Mouse (Mus musculus): Measurements from ENCODE around the gene Fchsd2. TPM values are rescaled to one million over a fixed set of nuclear protein-coding genes. Genes with fewer than 3 reads are reported as not detected.

Fchsd2 gene
- polyA plus RNA-seq (2016; fragmentation: Nextera tagmentation; extraction: Ambion mirVana) = 19.5 and 20.3 TPM in 2 replicates

DNA sequence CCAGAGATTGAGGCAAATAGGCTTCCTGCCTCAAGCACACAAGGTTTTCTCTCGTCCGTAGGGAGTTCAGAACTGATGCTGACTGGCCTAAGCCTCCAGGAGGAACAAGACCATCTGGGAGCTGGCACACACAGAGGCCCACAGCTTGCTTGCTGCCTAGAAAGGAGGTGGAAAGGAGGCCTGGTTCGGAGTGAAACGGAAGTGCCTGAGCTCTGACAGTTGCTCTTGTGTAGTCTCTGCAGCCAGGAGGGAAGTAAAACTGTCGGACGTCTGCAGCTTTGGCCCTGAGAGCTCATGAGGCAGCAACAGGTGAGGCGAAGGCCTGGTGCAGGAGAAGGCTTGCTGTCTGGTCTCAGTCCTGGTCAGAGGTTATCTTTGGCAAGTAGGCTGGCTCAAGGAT is at the start of gene Fchsd2:
TSS of gene Fchsd2 (plus strand) at position 246 of the 400 bp plus-strand sequence.
- H3K27ac ChIP-seq = no peak within 1 kb of the TSS
- H3K27me3 ChIP-seq (ENCODE audit: poor library complexity, severe bottlenecking) = no peaks in the 10 kb centered on the region
- WGBS = 80% methylated on average over 7 of the region's 7 CpGs

DNA sequence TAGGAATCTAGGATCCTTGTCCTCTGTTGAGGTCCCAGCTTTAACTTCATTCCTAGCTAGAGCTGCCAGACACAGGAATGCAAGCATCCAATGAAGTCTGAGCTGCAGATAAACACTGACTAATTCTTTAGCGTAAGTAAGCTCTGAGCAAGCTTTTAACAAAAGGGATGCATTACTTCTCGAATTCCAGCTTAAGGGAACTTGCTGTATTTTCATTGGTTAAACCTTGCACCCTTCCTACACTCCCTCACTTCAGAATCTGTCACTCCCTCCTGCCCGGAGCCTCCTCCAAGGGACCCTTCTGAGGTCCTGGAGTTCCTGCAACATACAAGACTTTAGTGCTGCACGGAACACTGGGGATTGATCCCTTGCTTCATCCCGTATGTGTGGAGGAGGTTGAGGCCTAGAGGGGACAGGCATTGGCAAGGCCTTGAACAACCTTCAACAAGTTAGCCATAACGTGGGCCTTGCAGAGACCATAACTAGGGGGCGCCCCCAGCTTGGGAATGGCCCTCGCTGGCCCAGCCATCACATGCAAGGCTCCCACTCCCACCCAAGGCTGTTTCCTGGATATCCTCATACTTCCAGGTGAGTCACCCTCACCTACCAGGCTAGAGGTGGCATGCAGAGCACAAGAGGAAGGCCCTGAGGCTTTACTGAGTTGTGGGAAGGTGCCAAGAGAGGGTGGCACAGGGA is 48.7 kb upstream of the Fchsd2 start:
- H3K27me3 ChIP-seq (ENCODE audit: poor library complexity, severe bottlenecking) = no peaks in the 10 kb centered on the region
- H3K4me3 ChIP-seq = no peak overlapping the region
- peak overlapping the region; percentile 20; the same call in 1 of the 2 replicates for H3K27ac ChIP-seq
- H3K36me3 ChIP-seq (replicated peaks) = no peaks in the 10 kb centered on the region
- WGBS = 54% methylated on average over 8 of the region's 8 CpGs
- DNase-seq (ENCODE audit: extremely low spot score, low spot score) = no peak
- peaks cover 10% of the 10 kb centered on the region for H3K4me1 ChIP-seq
- H3K9me3 ChIP-seq = no peaks in the 10 kb centered on the region

More for the DNA sequence above, at the start of gene Fchsd2:
- no peaks in the 10 kb centered on the region for H3K4me1 ChIP-seq
- no peaks in the 10 kb centered on the region for H3K36me3 ChIP-seq (replicated peaks)
- H3K4me3 ChIP-seq = no peak within 1 kb of the TSS
- DNase-seq (ENCODE audit: extremely low spot score, low spot score) = no peak
- no peaks in the 10 kb centered on the region for H3K9me3 ChIP-seq

DNA sequence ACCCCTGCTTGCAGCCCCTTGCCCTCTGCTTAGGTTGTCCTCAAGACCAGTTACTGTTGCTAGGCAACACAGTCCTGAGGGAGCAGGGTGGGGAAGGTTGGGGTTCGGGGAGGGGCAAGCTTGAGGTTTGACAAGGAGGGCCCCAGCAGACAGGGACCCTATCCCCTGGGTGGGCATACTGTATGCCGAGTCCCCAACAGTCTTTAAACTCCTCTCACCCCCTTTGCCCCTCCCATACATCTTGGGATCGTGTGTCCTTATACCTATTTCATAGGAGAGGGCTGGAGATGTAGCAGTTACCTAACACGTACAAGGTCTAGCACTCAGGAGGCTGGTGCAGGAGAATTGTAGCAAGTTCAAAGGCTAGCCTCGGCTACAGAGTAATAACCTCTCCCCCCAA is 44.4 kb upstream of the Fchsd2 start:
- H3K4me3 ChIP-seq = no peak overlapping the region
- H3K27ac ChIP-seq = no peak overlapping the region
- H3K27me3 ChIP-seq (ENCODE audit: poor library complexity, severe bottlenecking) = no peaks in the 10 kb centered on the region
- 87% methylated on average over 5 of the region's 5 CpGs for WGBS
- H3K9me3 ChIP-seq = no peaks in the 10 kb centered on the region
- H3K4me1 ChIP-seq = peaks cover 23% of the 10 kb centered on the region
- no peaks in the 10 kb centered on the region for H3K36me3 ChIP-seq (replicated peaks)
- DNase-seq (ENCODE audit: extremely low spot score, low spot score) = no peak

GRCm38 (mm10) chr7:101049326-101050087 is 43.2 kb upstream of the Fchsd2 start:
- no peaks in the 10 kb centered on the region for H3K27me3 ChIP-seq (ENCODE audit: poor library complexity, severe bottlenecking)
- H3K36me3 ChIP-seq (replicated peaks) = no peaks in the 10 kb centered on the region
- no peak overlapping the region for H3K27ac ChIP-seq
- no peaks in the 10 kb centered on the region for H3K9me3 ChIP-seq
- no peak overlapping the region for H3K4me3 ChIP-seq
- DNase-seq (ENCODE audit: extremely low spot score, low spot score) = no peak
- 85% methylated on average over 7 of the region's 7 CpGs for WGBS
- peaks cover 17% of the 10 kb centered on the region for H3K4me1 ChIP-seq

- H3K9me3 ChIP-seq = no peaks in the 10 kb centered on the region
- DNase-seq (ENCODE audit: extremely low spot score, low spot score) = no peak
- H3K27ac ChIP-seq = no peak overlapping the region
- peaks cover 16% of the 10 kb centered on the region for H3K4me1 ChIP-seq
- no peaks in the 10 kb centered on the region for H3K36me3 ChIP-seq (replicated peaks)
- no peak overlapping the region for H3K4me3 ChIP-seq
- WGBS = 74% methylated on average over 13 of the region's 13 CpGs
- no peaks in the 10 kb centered on the region for H3K27me3 ChIP-seq (ENCODE audit: poor library complexity, severe bottlenecking)
Observed at GRCm38 (mm10) chr7:101050724-101051550, 41.7 kb upstream of the Fchsd2 start.

GRCm38 (mm10) chr7:101051551-101052221 is 41.0 kb upstream of the Fchsd2 start:
- Histone ChIP-seq H3K36me3 (replicated peaks) (no peaks in the 10 kb centered on the region), H3K27ac (peak overlapping the region; percentile 26; the same call in 1 of the 2 replicates), H3K4me3 (no peak overlapping the region), H3K9me3 (no peaks in the 10 kb centered on the region), H3K4me1 (peaks cover 16% of the 10 kb centered on the region), H3K27me3 (ENCODE audit: poor library complexity, severe bottlenecking) (no peaks in the 10 kb centered on the region)
- peak; percentile 75 for DNase-seq (ENCODE audit: extremely low spot score, low spot score)
- WGBS = 23% methylated on average over 11 of the region's 11 CpGs

DNA sequence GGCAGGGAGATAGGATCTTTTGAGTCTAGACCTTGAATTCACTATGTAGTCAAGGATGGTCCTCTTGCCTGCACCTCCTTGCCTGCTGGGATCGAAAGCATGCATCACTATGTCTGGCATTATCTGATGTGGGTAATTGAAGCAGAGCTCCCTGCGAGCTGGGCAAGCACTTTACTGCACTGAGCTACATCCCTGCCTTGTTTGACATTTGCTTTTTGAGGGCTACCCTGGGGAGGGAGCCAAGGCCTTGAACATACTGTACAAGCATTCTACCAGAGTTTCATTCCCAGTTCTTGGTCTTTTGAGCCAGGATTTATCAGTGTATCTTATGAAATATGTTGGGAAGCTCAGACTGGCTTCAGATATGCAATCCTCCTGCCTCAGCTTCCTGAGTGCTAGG is 39.5 kb upstream of the Fchsd2 start:
- no peaks in the 10 kb centered on the region for H3K9me3 ChIP-seq
- DNase-seq (ENCODE audit: extremely low spot score, low spot score) = no peak
- 81% methylated on average over 2 of the region's 2 CpGs for WGBS
- no peak overlapping the region for H3K27ac ChIP-seq
- no peak overlapping the region for H3K4me3 ChIP-seq
- H3K36me3 ChIP-seq (replicated peaks) = no peaks in the 10 kb centered on the region
- H3K27me3 ChIP-seq (ENCODE audit: poor library complexity, severe bottlenecking) = no peaks in the 10 kb centered on the region
- H3K4me1 ChIP-seq = peaks cover 18% of the 10 kb centered on the region

DNA sequence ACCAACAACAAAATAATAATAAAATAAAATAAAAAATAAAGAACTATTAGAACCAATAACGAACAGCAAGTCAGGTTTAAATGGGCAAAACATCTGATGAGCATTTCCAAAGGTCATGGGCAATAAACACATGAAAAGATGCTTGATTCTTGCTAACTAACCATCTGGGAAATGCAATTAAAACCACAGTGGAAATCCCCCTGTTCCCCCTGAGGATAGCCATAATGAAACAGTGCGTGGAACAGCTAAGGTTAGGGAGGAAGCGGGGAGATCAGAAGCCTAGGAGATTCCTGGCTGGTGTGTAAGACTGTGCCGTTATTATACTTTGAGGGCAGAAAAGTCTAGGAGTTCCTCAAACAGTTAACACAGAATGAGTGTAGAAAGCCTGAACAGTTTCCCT is 35.4 kb upstream of the Fchsd2 start:
- 75% methylated on average over 4 of the region's 4 CpGs for WGBS
- no peak overlapping the region for H3K4me3 ChIP-seq
- H3K9me3 ChIP-seq = no peaks in the 10 kb centered on the region
- no peak overlapping the region for H3K27ac ChIP-seq
- H3K4me1 ChIP-seq = peaks cover 20% of the 10 kb centered on the region
- DNase-seq (ENCODE audit: extremely low spot score, low spot score) = no peak
- peaks cover 8% of the 10 kb centered on the region for H3K27me3 ChIP-seq (ENCODE audit: poor library complexity, severe bottlenecking)
- H3K36me3 ChIP-seq (replicated peaks) = no peaks in the 10 kb centered on the region

- Histone ChIP-seq H3K27me3 (ENCODE audit: poor library complexity, severe bottlenecking) (peaks cover 9% of the 10 kb centered on the region), H3K4me1 (peaks cover 20% of the 10 kb centered on the region), H3K4me3 (no peak overlapping the region), H3K36me3 (replicated peaks) (no peaks in the 10 kb centered on the region), H3K27ac (no peak overlapping the region), H3K9me3 (no peaks in the 10 kb centered on the region)
- no peak for DNase-seq (ENCODE audit: extremely low spot score, low spot score)
- 93% methylated on average over 5 of the region's 5 CpGs for WGBS
Observed at GRCm38 (mm10) chr7:101059188-101059587, 33.5 kb upstream of the Fchsd2 start.

- Histone ChIP-seq H3K27ac (no peak overlapping the region), H3K27me3 (ENCODE audit: poor library complexity, severe bottlenecking) (peaks cover 9% of the 10 kb centered on the region), H3K4me3 (no peak overlapping the region), H3K9me3 (no peaks in the 10 kb centered on the region), H3K4me1 (peaks cover 20% of the 10 kb centered on the region), H3K36me3 (replicated peaks) (no peaks in the 10 kb centered on the region)
- no peak for DNase-seq (ENCODE audit: extremely low spot score, low spot score)
- 72% methylated on average over 5 of the region's 5 CpGs for WGBS
Observed at GRCm38 (mm10) chr7:101060476-101060875, 32.2 kb upstream of the Fchsd2 start.

GRCm38 (mm10) chr7:101061381-101061780 is 31.3 kb upstream of the Fchsd2 start:
- H3K9me3 ChIP-seq = no peaks in the 10 kb centered on the region
- peak overlapping the region; percentile 25 for H3K4me3 ChIP-seq
- peaks cover 9% of the 10 kb centered on the region for H3K27me3 ChIP-seq (ENCODE audit: poor library complexity, severe bottlenecking)
- H3K4me1 ChIP-seq = peaks cover 20% of the 10 kb centered on the region
- 8% methylated on average over 17 of the region's 17 CpGs for WGBS
- H3K27ac ChIP-seq = no peak overlapping the region
- DNase-seq (ENCODE audit: extremely low spot score, low spot score) = peak; percentile 83
- H3K36me3 ChIP-seq (replicated peaks) = no peaks in the 10 kb centered on the region

DNA sequence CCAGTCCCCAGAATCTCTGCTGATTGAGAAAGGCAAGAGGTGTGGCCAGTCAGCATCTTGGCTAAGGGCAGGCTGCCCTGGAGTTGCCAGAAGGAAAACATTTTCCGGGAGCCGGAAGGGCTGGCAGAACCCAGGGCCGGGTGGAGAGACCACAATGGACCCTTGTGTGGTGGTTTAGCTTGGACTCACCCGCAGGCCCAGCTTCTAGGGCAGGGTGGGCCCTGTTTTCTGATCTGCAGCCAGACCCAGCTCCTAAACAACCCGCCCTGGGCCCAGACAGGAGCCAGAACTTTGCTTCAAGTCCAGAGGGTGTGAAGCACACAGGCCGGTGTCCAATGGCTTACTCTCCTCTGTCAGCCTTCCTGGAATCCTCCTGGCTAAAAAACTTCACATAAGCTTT is 30.4 kb upstream of the Fchsd2 start:
- no peak overlapping the region for H3K4me3 ChIP-seq
- WGBS = 84% methylated on average over 6 of the region's 6 CpGs
- H3K27ac ChIP-seq = no peak overlapping the region
- no peaks in the 10 kb centered on the region for H3K9me3 ChIP-seq
- peaks cover 9% of the 10 kb centered on the region for H3K27me3 ChIP-seq (ENCODE audit: poor library complexity, severe bottlenecking)
- DNase-seq (ENCODE audit: extremely low spot score, low spot score) = no peak
- H3K4me1 ChIP-seq = peaks cover 20% of the 10 kb centered on the region
- no peaks in the 10 kb centered on the region for H3K36me3 ChIP-seq (replicated peaks)

Measured in forebrain, embryonic 10.5 days (tissue).